Mouse (Mus musculus) liver, embryonic 15.5 days (tissue): Measurements from ENCODE around the gene Arhgef28. TPM values are rescaled to one million over a fixed set of nuclear protein-coding genes. Genes with fewer than 3 reads are reported as not detected.

ENCODE experiments used
- ATAC-seq: fragments of 200-750 bp; cut with Nextera tagmentation; 2 replicates; pipeline ENCODE4 v1.8.0; 2017; ENCODE audit warnings: moderate number of reproducible peaks, mild to moderate bottlenecking, moderate library complexity; ENCODE audit not compliant: insufficient read depth
- H3K27ac ChIP-seq: fragments of 300-500 bp; sonication (generic); replicated peaks from 2 replicates; pipeline ENCODE4 v1.5.1; 2015; ENCODE audit warnings: mild to moderate bottlenecking, inconsistent platforms
- H3K27me3 ChIP-seq: fragments of 300-500 bp; sonication (generic); 2 replicates; pipeline ENCODE4 v1.6.1; 2015; ENCODE audit warnings: mild to moderate bottlenecking, inconsistent platforms
- H3K36me3 ChIP-seq: fragments of 300-500 bp; sonication (generic); replicated peaks from 2 replicates; pipeline ENCODE4 v1.6.1; 2015; ENCODE audit warnings: moderate library complexity, mild to moderate bottlenecking, inconsistent platforms
- H3K4me1 ChIP-seq: fragments of 300-500 bp; sonication (generic); replicated peaks from 2 replicates; pipeline ENCODE4 v1.6.1; 2015; ENCODE audit warnings: inconsistent platforms
- H3K4me2 ChIP-seq: fragments of 300-500 bp; sonication (generic); 2 replicates; pipeline ENCODE4 v1.6.1; 2015; ENCODE audit warnings: moderate library complexity, mild to moderate bottlenecking, inconsistent platforms
- H3K4me3 ChIP-seq: fragments of 300-500 bp; sonication (generic); replicated peaks from 2 replicates; pipeline ENCODE4 v1.5.1; 2015; ENCODE audit warnings: mild to moderate bottlenecking, inconsistent platforms
- H3K9ac ChIP-seq: fragments of 300-500 bp; sonication (generic); 2 replicates; pipeline ENCODE4 v1.6.1; 2015; ENCODE audit warnings: moderate library complexity, mild to moderate bottlenecking, inconsistent platforms
- H3K9me3 ChIP-seq: fragments of 300-500 bp; sonication (generic); replicated peaks from 2 replicates; pipeline ENCODE4 v1.6.1; 2016; ENCODE audit warnings: inconsistent platforms
- WGBS: fragments of 180-500 bp; shearing (Covaris S2); methylation state at CpG from one replicate; pipeline ENCODE4 v1.1.7; 2015; ENCODE audit warnings: mixed read lengths; ENCODE audit not compliant: insufficient replicate concordance; 5-methylcytosine and 5-hydroxymethylcytosine counted together
- polyA plus RNA-seq: library from polyadenylated mRNA; unstranded; fragments of >200 nt; fragmentation: Nextera tagmentation; extraction: Ambion mirVana; gene quantifications from 2 replicates; pipeline ENCODE4 v1.2.1, GENCODE M21; 2015

Gene Arhgef28
- polyA plus RNA-seq, 1 experiment from 2014 or later: 0.60 TPM

GRCm38 (mm10) chr13:97999130-97999529 lies 207.1 kb downstream of the Arhgef28 start:
- Histone ChIP-seq H3K4me3 (no peak overlapping the region), H3K27me3 (no peaks in the 10 kb centered on the region), H3K27ac (no peak overlapping the region), H3K9ac (no peak overlapping the region), H3K9me3 (no peaks in the 10 kb centered on the region), H3K4me2 (no peak overlapping the region), H3K4me1 (no peaks in the 10 kb centered on the region), H3K36me3 (no peaks in the 10 kb centered on the region)
- ATAC-seq: no peak
- 71% methylated on average over 8 of the region's 8 CpGs for WGBS

- no peak overlapping the region for H3K9ac ChIP-seq
- H3K4me3 ChIP-seq: no peak overlapping the region
- H3K36me3 ChIP-seq: no peaks in the 10 kb centered on the region
- no peaks in the 10 kb centered on the region for H3K9me3 ChIP-seq
- no peak for ATAC-seq
- no peaks in the 10 kb centered on the region for H3K4me1 ChIP-seq
- WGBS: 62% methylated on average over 8 of the region's 8 CpGs
- H3K4me2 ChIP-seq: no peak overlapping the region
- no peak overlapping the region for H3K27ac ChIP-seq
- H3K27me3 ChIP-seq: no peaks in the 10 kb centered on the region
Measured at GRCm38 (mm10) chr13:97998570-97998969, 207.7 kb downstream of the Arhgef28 start.

DNA sequence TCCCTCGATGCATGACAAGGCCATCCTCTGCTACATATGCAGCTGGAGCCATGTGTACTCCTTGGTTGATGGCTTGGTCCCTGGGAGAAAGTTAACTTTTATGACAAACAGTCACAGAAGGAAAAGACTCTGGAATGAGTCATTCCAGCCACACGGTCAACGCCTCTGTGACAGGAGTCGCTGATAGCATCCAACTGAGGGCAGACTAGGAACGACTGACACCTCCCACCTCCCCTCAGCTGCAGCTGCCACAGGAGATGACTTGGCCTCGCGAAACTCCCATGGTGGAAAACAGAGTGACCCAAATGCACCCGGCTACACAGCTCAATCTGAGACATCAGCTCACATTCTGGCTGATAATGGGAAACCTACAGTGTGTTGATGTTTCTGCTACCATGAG lies 215.3 kb downstream of the Arhgef28 start:
- 40% methylated on average over 8 of the region's 8 CpGs for WGBS
- H3K27me3 ChIP-seq: no peaks in the 10 kb centered on the region
- no peak for ATAC-seq
- H3K4me2 ChIP-seq: no peak overlapping the region
- no peaks in the 10 kb centered on the region for H3K36me3 ChIP-seq
- H3K27ac ChIP-seq: no peak overlapping the region
- no peaks in the 10 kb centered on the region for H3K4me1 ChIP-seq
- H3K9me3 ChIP-seq: no peaks in the 10 kb centered on the region
- H3K9ac ChIP-seq: no peak overlapping the region
- no peak overlapping the region for H3K4me3 ChIP-seq

- WGBS: 66% methylated on average over 6 of the region's 6 CpGs
- Histone ChIP-seq H3K4me3 (no peak overlapping the region), H3K4me1 (no peaks in the 10 kb centered on the region), H3K9ac (no peak overlapping the region), H3K27ac (no peak overlapping the region), H3K9me3 (no peaks in the 10 kb centered on the region), H3K36me3 (no peaks in the 10 kb centered on the region), H3K4me2 (no peak overlapping the region), H3K27me3 (no peaks in the 10 kb centered on the region)
- ATAC-seq: no peak
Measured at GRCm38 (mm10) chr13:97988796-97989195, 217.4 kb downstream of the Arhgef28 start.

DNA sequence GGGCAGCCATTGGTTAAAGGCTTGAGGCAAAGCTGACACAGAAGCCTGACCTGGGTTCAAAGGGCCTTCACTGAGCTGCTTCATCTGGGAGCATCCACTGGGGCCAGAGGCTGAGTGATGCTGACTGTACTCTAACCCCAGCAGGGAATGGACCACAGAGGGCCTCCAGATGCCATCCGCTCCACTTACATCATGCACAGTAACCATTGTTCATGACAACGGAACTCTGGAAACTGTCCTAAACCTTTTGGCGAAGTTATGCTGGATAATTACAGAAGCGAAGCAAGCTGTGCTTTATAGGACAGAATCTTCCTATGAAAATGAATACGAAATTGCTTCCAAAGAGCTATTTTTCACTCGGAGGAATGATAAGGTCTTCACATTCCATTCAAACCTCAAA lies 219.5 kb downstream of the Arhgef28 start:
- WGBS: 60% methylated on average over 6 of the region's 6 CpGs
- H3K4me3 ChIP-seq: no peak overlapping the region

GRCm38 (mm10) chr13:97977104-97977503 lies 229.1 kb downstream of the Arhgef28 start:
- H3K9me3 ChIP-seq: no peaks in the 10 kb centered on the region
- H3K4me2 ChIP-seq: no peak overlapping the region
- H3K36me3 ChIP-seq: no peaks in the 10 kb centered on the region
- H3K4me3 ChIP-seq: no peak overlapping the region
- 54% methylated on average over 9 of the region's 9 CpGs for WGBS
- H3K27me3 ChIP-seq: no peaks in the 10 kb centered on the region
- no peak for ATAC-seq
- H3K9ac ChIP-seq: no peak overlapping the region
- H3K4me1 ChIP-seq: no peaks in the 10 kb centered on the region
- no peak overlapping the region for H3K27ac ChIP-seq

More for the DNA sequence above, 219.5 kb downstream of the Arhgef28 start:
- no peaks in the 10 kb centered on the region for H3K9me3 ChIP-seq
- H3K4me1 ChIP-seq: no peaks in the 10 kb centered on the region
- no peaks in the 10 kb centered on the region for H3K27me3 ChIP-seq
- no peak overlapping the region for H3K9ac ChIP-seq
- no peaks in the 10 kb centered on the region for H3K36me3 ChIP-seq
- no peak overlapping the region for H3K4me2 ChIP-seq
- no peak for ATAC-seq
- H3K27ac ChIP-seq: no peak overlapping the region

DNA sequence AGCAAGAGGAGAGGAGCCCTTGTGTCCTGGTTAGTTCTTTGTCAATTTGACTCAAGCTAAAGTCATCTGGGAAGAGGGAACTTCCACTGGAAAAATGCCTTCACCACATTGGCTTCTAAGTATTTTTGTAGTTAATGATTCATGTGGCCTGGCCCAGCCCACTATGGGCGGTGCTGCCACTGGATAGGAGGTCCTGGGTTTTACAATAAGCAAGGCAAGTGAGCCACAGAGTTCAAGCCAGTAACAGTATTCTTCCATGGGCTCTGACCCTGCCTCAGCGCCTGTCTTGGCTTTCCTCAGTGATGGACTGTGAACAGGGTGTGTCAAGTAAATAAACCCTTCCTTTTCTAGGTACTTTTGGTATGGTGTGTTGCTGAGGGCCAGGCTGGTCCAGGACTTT lies 229.6 kb downstream of the Arhgef28 start:
- Histone ChIP-seq H3K4me2 (no peak overlapping the region), H3K4me3 (no peak overlapping the region), H3K4me1 (no peaks in the 10 kb centered on the region), H3K36me3 (no peaks in the 10 kb centered on the region), H3K27me3 (no peaks in the 10 kb centered on the region), H3K9me3 (no peaks in the 10 kb centered on the region), H3K9ac (no peak overlapping the region), H3K27ac (no peak overlapping the region)
- ATAC-seq: no peak
- 66% methylated on average over 2 of the region's 2 CpGs for WGBS

DNA sequence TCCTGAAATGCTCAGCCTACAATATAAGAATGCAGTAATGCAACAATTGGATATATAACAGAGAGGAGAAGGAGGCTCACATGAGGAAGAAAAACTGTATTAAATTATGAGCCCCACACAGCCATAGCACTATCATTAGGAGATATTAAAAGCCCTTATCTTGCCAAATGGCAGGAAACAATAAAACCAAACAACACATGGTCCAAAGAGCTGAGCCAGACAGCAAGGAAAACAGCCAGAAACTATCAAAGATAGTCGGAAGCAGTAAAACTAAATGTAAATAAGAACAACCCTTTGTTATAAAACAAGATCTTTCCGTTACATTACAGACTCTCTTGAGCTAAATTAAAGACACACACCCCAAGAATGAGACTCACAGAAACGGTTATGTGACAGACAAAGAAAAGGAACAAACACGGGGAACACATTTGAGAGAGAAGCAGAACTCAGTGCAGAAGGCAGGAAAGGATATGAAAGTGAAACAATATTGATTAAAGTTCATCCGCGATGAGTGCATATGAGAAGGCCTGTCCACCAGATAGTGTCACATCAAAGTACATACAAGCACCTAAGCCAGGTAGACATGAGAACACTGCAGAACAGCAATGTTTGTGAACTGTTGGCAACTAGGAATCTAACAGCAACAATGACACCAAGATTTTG lies 231.6 kb downstream of the Arhgef28 start:
- Histone ChIP-seq H3K4me2 (no peak overlapping the region), H3K27ac (no peak overlapping the region), H3K36me3 (no peaks in the 10 kb centered on the region), H3K27me3 (no peaks in the 10 kb centered on the region), H3K9ac (no peak overlapping the region), H3K9me3 (no peaks in the 10 kb centered on the region), H3K4me3 (no peak overlapping the region), H3K4me1 (no peaks in the 10 kb centered on the region)
- no peak for ATAC-seq
- WGBS: 52% methylated on average over 6 of the region's 6 CpGs

GRCm38 (mm10) chr13:97973915-97974314 lies 232.3 kb downstream of the Arhgef28 start:
- H3K9me3 ChIP-seq: no peaks in the 10 kb centered on the region
- H3K27ac ChIP-seq: no peak overlapping the region
- no peak overlapping the region for H3K4me3 ChIP-seq
- ATAC-seq: no peak
- 50% methylated on average over 4 of the region's 4 CpGs for whole genome bisulfite sequencing
- no peak overlapping the region for H3K4me2 ChIP-seq
- H3K4me1 ChIP-seq: no peaks in the 10 kb centered on the region
- no peak overlapping the region for H3K9ac ChIP-seq
- H3K36me3 ChIP-seq: no peaks in the 10 kb centered on the region
- H3K27me3 ChIP-seq: no peaks in the 10 kb centered on the region

GRCm38 (mm10) chr13:97966077-97966476 lies 240.2 kb downstream of the Arhgef28 start:
- Histone ChIP-seq H3K4me3 (no peak overlapping the region), H3K36me3 (no peaks in the 10 kb centered on the region), H3K4me1 (no peaks in the 10 kb centered on the region), H3K4me2 (no peak overlapping the region), H3K9me3 (no peaks in the 10 kb centered on the region), H3K9ac (no peak overlapping the region), H3K27ac (no peak overlapping the region), H3K27me3 (no peaks in the 10 kb centered on the region)
- WGBS: 60% methylated on average over 5 of the region's 5 CpGs
- ATAC-seq: no peak

GRCm38 (mm10) chr13:97964892-97965424 lies 241.3 kb downstream of the Arhgef28 start:
- no peak overlapping the region for H3K4me3 ChIP-seq
- no peak overlapping the region for H3K9ac ChIP-seq
- no peaks in the 10 kb centered on the region for H3K9me3 ChIP-seq
- WGBS: 64% methylated on average over 9 of the region's 9 CpGs
- H3K36me3 ChIP-seq: no peaks in the 10 kb centered on the region
- no peaks in the 10 kb centered on the region for H3K27me3 ChIP-seq
- ATAC-seq: no peak
- H3K4me2 ChIP-seq: no peak overlapping the region
- no peaks in the 10 kb centered on the region for H3K4me1 ChIP-seq
- no peak overlapping the region for H3K27ac ChIP-seq

- Histone ChIP-seq H3K9ac (no peak overlapping the region), H3K4me1 (no peaks in the 10 kb centered on the region), H3K36me3 (no peaks in the 10 kb centered on the region), H3K9me3 (no peaks in the 10 kb centered on the region), H3K4me2 (no peak overlapping the region), H3K27ac (no peak overlapping the region), H3K27me3 (no peaks in the 10 kb centered on the region), H3K4me3 (no peak overlapping the region)
- 61% methylated on average over 4 of the region's 4 CpGs for WGBS
- ATAC-seq: no peak
Measured at GRCm38 (mm10) chr13:97960142-97960541, 246.1 kb downstream of the Arhgef28 start.
